Mouse (Mus musculus): ENCODE data around the gene Isx. TPM values are rescaled to one million over a fixed set of nuclear protein-coding genes. Genes with fewer than 3 reads are reported as not detected.
A peak's percentile ranks its signal among the peaks of the same experiment; 100 is the strongest.

The Isx gene
- polyA plus RNA-seq, 1 experiment from 2014 or later: not detected

DNA sequence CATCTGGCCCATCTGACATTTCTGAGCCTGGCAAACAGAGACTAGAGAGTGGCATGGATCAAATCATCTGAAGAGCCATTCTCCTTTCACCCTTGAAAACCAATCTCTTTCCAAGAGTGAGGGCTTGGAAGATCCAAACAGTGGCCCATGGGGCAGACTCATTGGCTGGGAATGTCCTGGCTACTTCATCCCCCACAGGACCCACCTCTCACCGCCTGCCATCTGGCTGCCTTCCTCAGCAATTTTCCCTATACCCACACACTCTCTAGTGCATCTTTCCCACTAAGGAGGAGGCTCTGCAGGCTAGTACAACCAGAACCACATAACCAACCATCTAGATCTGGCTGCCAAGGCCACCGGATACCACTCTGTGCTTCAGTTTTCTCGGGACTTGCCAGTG is 17.6 kb upstream of the Isx start:
- no peak for ATAC-seq
- no peaks in the 10 kb centered on the region for H3K4me1 ChIP-seq (replicated peaks; ENCODE audit: control insufficient read depth, insufficient read depth, low read length)
- no peak overlapping the region for H3K9ac ChIP-seq (replicated peaks; ENCODE audit: low read depth, low read length)
- no peak overlapping the region for H3K4me3 ChIP-seq (replicated peaks; ENCODE audit: low read length)
- no peaks in the 10 kb centered on the region for H3K36me3 ChIP-seq (ENCODE audit: control insufficient read depth, insufficient read depth)
- no peaks in the 10 kb centered on the region for H3K9me3 ChIP-seq (ENCODE audit: control insufficient read depth, low read length)
- no peak overlapping the region for H3K27ac ChIP-seq (ENCODE audit: low read length)
- no peaks in the 10 kb centered on the region for H3K27me3 ChIP-seq (replicated peaks; ENCODE audit: control insufficient read depth, insufficient read depth, low read length)
- H3K4me2 ChIP-seq (ENCODE audit: low read length): no peak overlapping the region
- 94% methylated on average over 3 of the region's 3 CpGs for WGBS

DNA sequence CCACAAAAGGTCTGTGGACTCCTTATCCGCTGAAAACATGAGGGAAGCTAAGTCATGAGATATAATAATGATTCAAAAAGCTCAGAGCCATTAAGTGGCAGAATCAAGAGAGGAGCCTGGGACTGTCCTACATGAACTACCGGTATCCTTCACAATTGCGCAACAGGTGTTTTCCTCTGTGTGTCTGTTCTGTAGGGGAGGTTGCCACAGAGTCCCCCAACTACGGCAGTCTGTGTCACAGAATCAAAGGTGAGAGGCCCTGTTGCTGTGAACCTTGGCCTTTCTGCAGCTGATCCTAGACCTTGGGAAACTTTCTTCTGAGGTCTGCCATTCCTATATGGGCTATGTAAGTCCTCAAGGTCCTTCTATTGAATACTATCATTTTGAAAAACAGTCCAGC is 13.7 kb upstream of the Isx start:
- no peak overlapping the region for H3K9ac ChIP-seq (replicated peaks; ENCODE audit: low read depth, low read length)
- WGBS: 97% methylated on average over 4 of the region's 4 CpGs
- H3K27me3 ChIP-seq (replicated peaks; ENCODE audit: control insufficient read depth, insufficient read depth, low read length): no peaks in the 10 kb centered on the region
- H3K4me2 ChIP-seq (ENCODE audit: low read length): no peak overlapping the region
- H3K4me1 ChIP-seq (replicated peaks; ENCODE audit: control insufficient read depth, insufficient read depth, low read length): no peaks in the 10 kb centered on the region
- no peak for ATAC-seq
- no peaks in the 10 kb centered on the region for H3K9me3 ChIP-seq (ENCODE audit: control insufficient read depth, low read length)
- no peak overlapping the region for H3K4me3 ChIP-seq (replicated peaks; ENCODE audit: low read length)
- H3K36me3 ChIP-seq (ENCODE audit: control insufficient read depth, insufficient read depth): no peaks in the 10 kb centered on the region
- H3K27ac ChIP-seq (ENCODE audit: low read length): no peak overlapping the region

- Histone ChIP-seq H3K9me3 (ENCODE audit: control insufficient read depth, low read length) (no peaks in the 10 kb centered on the region), H3K27me3 (replicated peaks; ENCODE audit: control insufficient read depth, insufficient read depth, low read length) (no peaks in the 10 kb centered on the region), H3K4me1 (replicated peaks; ENCODE audit: control insufficient read depth, insufficient read depth, low read length) (no peaks in the 10 kb centered on the region), H3K4me3 (replicated peaks; ENCODE audit: low read length) (no peak overlapping the region), H3K36me3 (ENCODE audit: control insufficient read depth, insufficient read depth) (no peaks in the 10 kb centered on the region), H3K27ac (ENCODE audit: low read length) (no peak overlapping the region), H3K9ac (replicated peaks; ENCODE audit: low read depth, low read length) (no peak overlapping the region), H3K4me2 (ENCODE audit: low read length) (no peak overlapping the region)
- WGBS: 79% methylated on average over 6 of the region's 6 CpGs
- ATAC-seq: peak; percentile 28; the same call in 1 of the 2 replicates
Observed at GRCm38 (mm10) chr8:74860449-74860848, 12.5 kb upstream of the Isx start.

DNA sequence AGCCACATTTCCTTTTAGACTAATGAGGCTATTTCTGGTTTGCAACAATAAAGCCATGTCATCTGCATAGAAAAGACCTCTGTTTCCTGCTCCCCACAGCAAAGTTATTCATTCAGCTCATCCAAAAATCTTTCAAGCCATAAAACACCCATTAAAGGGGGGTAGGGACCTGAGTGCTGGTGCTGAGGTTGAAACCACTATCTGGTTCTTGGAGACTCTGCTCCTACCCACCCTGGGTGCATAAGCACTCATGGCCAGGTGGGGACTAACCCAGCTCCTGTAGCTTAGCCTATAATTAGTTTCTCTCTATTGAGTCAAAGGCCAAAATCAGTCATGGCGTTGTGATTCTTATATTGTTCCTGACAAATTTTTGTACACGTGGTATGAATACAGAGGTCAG is 10.4 kb upstream of the Isx start:
- no peak overlapping the region for H3K27ac ChIP-seq (ENCODE audit: low read length)
- H3K9me3 ChIP-seq (ENCODE audit: control insufficient read depth, low read length): no peaks in the 10 kb centered on the region
- H3K9ac ChIP-seq (replicated peaks; ENCODE audit: low read depth, low read length): no peak overlapping the region
- WGBS: 51% methylated on average over 2 of the region's 2 CpGs
- ATAC-seq: no peak
- no peaks in the 10 kb centered on the region for H3K27me3 ChIP-seq (replicated peaks; ENCODE audit: control insufficient read depth, insufficient read depth, low read length)
- no peak overlapping the region for H3K4me2 ChIP-seq (ENCODE audit: low read length)
- H3K4me1 ChIP-seq (replicated peaks; ENCODE audit: control insufficient read depth, insufficient read depth, low read length): no peaks in the 10 kb centered on the region
- H3K4me3 ChIP-seq (replicated peaks; ENCODE audit: low read length): no peak overlapping the region
- no peaks in the 10 kb centered on the region for H3K36me3 ChIP-seq (ENCODE audit: control insufficient read depth, insufficient read depth)

GRCm38 (mm10) chr8:74870346-74870949 is 2.5 kb upstream of the Isx start:
- Histone ChIP-seq H3K27me3 (replicated peaks; ENCODE audit: control insufficient read depth, insufficient read depth, low read length) (no peaks in the 10 kb centered on the region), H3K4me3 (replicated peaks; ENCODE audit: low read length) (no peak overlapping the region), H3K36me3 (ENCODE audit: control insufficient read depth, insufficient read depth) (no peaks in the 10 kb centered on the region), H3K9me3 (ENCODE audit: control insufficient read depth, low read length) (no peaks in the 10 kb centered on the region), H3K4me1 (replicated peaks; ENCODE audit: control insufficient read depth, insufficient read depth, low read length) (no peaks in the 10 kb centered on the region), H3K27ac (ENCODE audit: low read length) (no peak overlapping the region), H3K4me2 (ENCODE audit: low read length) (no peak overlapping the region), H3K9ac (replicated peaks; ENCODE audit: low read depth, low read length) (no peak overlapping the region)
- 81% methylated on average over 4 of the region's 4 CpGs for WGBS
- no peak for ATAC-seq

DNA sequence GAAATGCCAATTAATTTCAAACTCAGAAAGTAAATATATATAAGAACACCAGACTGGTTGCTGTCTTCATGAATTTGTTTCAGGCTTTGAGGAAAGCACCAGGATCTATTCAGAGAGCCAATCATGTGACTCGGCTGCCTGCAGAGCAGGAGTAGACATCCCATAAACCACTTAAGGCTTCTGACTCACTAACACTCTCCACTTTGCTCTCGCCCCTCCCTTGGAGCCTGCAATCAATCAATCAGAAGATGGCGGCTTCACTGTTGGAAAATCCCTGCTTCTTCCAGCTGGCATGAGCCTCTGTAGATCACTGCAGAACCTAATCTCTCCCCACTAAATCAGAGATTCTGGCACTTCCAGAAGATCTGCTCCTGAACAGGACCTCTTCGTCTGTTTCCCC is 1.3 kb upstream of the Isx start:
- H3K4me3 ChIP-seq (replicated peaks; ENCODE audit: low read length): no peak overlapping the region
- H3K27me3 ChIP-seq (replicated peaks; ENCODE audit: control insufficient read depth, insufficient read depth, low read length): no peaks in the 10 kb centered on the region
- H3K4me2 ChIP-seq (ENCODE audit: low read length): no peak overlapping the region
- no peaks in the 10 kb centered on the region for H3K4me1 ChIP-seq (replicated peaks; ENCODE audit: control insufficient read depth, insufficient read depth, low read length)
- no peak overlapping the region for H3K27ac ChIP-seq (ENCODE audit: low read length)
- no peak overlapping the region for H3K9ac ChIP-seq (replicated peaks; ENCODE audit: low read depth, low read length)
- no peak; the same call in 1 of the 2 replicates for ATAC-seq
- no peaks in the 10 kb centered on the region for H3K36me3 ChIP-seq (ENCODE audit: control insufficient read depth, insufficient read depth)
- H3K9me3 ChIP-seq (ENCODE audit: control insufficient read depth, low read length): no peaks in the 10 kb centered on the region
- 65% methylated on average over 4 of the region's 4 CpGs for WGBS

- Histone ChIP-seq H3K36me3 (ENCODE audit: control insufficient read depth, insufficient read depth) (no peaks in the 10 kb centered on the region), H3K9ac (replicated peaks; ENCODE audit: low read depth, low read length) (no peak overlapping the region), H3K4me2 (ENCODE audit: low read length) (no peak overlapping the region), H3K27me3 (replicated peaks; ENCODE audit: control insufficient read depth, insufficient read depth, low read length) (no peaks in the 10 kb centered on the region), H3K4me1 (replicated peaks; ENCODE audit: control insufficient read depth, insufficient read depth, low read length) (no peaks in the 10 kb centered on the region), H3K9me3 (ENCODE audit: control insufficient read depth, low read length) (no peaks in the 10 kb centered on the region), H3K4me3 (replicated peaks; ENCODE audit: low read length) (no peak overlapping the region), H3K27ac (ENCODE audit: low read length) (no peak overlapping the region)
- 95% methylated on average over 7 of the region's 7 CpGs for WGBS
- no peak for ATAC-seq
Observed at GRCm38 (mm10) chr8:74872151-74872823, 686 bp upstream of the Isx start.

- Histone ChIP-seq H3K9me3 (ENCODE audit: control insufficient read depth, low read length) (no peaks in the 10 kb centered on the region), H3K36me3 (ENCODE audit: control insufficient read depth, insufficient read depth) (no peaks in the 10 kb centered on the region), H3K9ac (replicated peaks; ENCODE audit: low read depth, low read length) (no peak overlapping the region), H3K4me3 (replicated peaks; ENCODE audit: low read length) (no peak overlapping the region), H3K4me2 (ENCODE audit: low read length) (no peak overlapping the region), H3K4me1 (replicated peaks; ENCODE audit: control insufficient read depth, insufficient read depth, low read length) (no peaks in the 10 kb centered on the region), H3K27me3 (replicated peaks; ENCODE audit: control insufficient read depth, insufficient read depth, low read length) (no peaks in the 10 kb centered on the region), H3K27ac (ENCODE audit: low read length) (no peak overlapping the region)
- ATAC-seq: no peak
- 78% methylated on average over 2 of the region's 2 CpGs for WGBS
Observed at GRCm38 (mm10) chr8:74874565-74874964, 1.6 kb downstream of the Isx start.

DNA sequence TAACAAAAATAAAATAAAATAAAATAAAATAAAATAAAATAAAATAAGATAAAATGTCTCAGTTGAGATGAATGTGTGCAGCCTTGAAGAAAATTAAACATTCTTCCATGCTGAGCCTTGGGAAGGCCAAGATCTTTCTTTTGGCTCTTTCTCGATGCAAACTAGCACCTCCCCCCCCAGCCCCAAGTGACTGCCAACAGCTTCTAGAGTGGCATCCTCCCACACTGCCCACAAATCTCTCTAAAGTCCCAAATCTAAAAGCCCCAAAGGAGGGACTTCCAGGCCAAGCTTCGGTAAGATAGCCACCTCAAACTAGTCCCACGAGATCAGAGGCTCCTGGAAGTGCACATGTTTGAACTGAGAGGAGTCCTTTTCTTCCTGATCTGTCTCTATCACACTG is 5.7 kb downstream of the Isx start:
- Histone ChIP-seq H3K36me3 (ENCODE audit: control insufficient read depth, insufficient read depth) (no peaks in the 10 kb centered on the region), H3K4me2 (ENCODE audit: low read length) (no peak overlapping the region), H3K4me1 (replicated peaks; ENCODE audit: control insufficient read depth, insufficient read depth, low read length) (no peaks in the 10 kb centered on the region), H3K4me3 (replicated peaks; ENCODE audit: low read length) (no peak overlapping the region), H3K9ac (replicated peaks; ENCODE audit: low read depth, low read length) (no peak overlapping the region), H3K27me3 (replicated peaks; ENCODE audit: control insufficient read depth, insufficient read depth, low read length) (no peaks in the 10 kb centered on the region), H3K9me3 (ENCODE audit: control insufficient read depth, low read length) (no peaks in the 10 kb centered on the region), H3K27ac (ENCODE audit: low read length) (no peak overlapping the region)
- ATAC-seq: no peak
- WGBS: 86% methylated on average over 3 of the region's 3 CpGs
